Mouse (Mus musculus) kidney, embryonic 14.5 days (tissue): Measurements from ENCODE around the gene Ptpn3. TPM values are rescaled to one million over a fixed set of nuclear protein-coding genes. Genes with fewer than 3 reads are reported as not detected.

Source experiments
- polyA plus RNA-seq: library from polyadenylated mRNA; unstranded; fragments of >200 nt; fragmentation: Nextera tagmentation; extraction: Ambion mirVana; gene quantifications from 2 replicates; pipeline ENCODE4 v1.2.1, GENCODE M21; 2014

Gene Ptpn3
- polyA plus RNA-seq, 1 experiment from 2014 or later, result 17.0 TPM

Other genes with a start within 250 kb of the Ptpn3 start
- 2.3 and 2.9 TPM in 2 replicates for gene Epb41l4b, start 158.4 kb downstream of the Ptpn3 start, polyA plus RNA-seq
- 0.54 and 0.58 TPM in 2 replicates for gene Palm2, start 132.4 kb upstream of the Ptpn3 start, polyA plus RNA-seq